Mouse (Mus musculus) brain, adult 2 months (tissue): Measurements from ENCODE around the gene Tmem251.

ENCODE experiments used
- DNase-seq: peaks from one replicate; pipeline ENCODE4 v3.0.0; 2011; ENCODE audit warnings: low read depth, low spot score

Gene Tmem251

GRCm38 (mm10) chr12:102757055-102757688 is 13.6 kb downstream of the Tmem251 start:
- DNase-seq, result no peak

GRCm38 (mm10) chr12:102757689-102758402 is 14.3 kb downstream of the Tmem251 start, which contains the start of the genes Gm28051, Gon7 and Ubr7:
TSS of gene Gm28051 (minus strand) at chr12:102757765.
TSS of gene Gon7 (minus strand) at chr12:102757803.
TSS of gene Ubr7 (plus strand) at chr12:102757967.
- peak; percentile 99 for DNase-seq

GRCm38 (mm10) chr12:102758403-102758756 is 14.8 kb downstream of the Tmem251 start, which contains the start of gene Gm20604:
TSS of gene Gm20604 (minus strand) at chr12:102758672.
- no peak for DNase-seq

- no peak for DNase-seq
Observed at GRCm38 (mm10) chr12:102758936-102759335, 15.4 kb downstream of the Tmem251 start.

GRCm38 (mm10) chr12:102761668-102762067 is 18.1 kb downstream of the Tmem251 start:
- DNase-seq, result no peak

- DNase-seq, result no peak
Observed at GRCm38 (mm10) chr12:102763696-102764095, 20.1 kb downstream of the Tmem251 start.

GRCm38 (mm10) chr12:102769000-102769399 is 25.4 kb downstream of the Tmem251 start:
- DNase-seq, result no peak

GRCm38 (mm10) chr12:102771601-102772000 is 28.0 kb downstream of the Tmem251 start:
- DNase-seq, result no peak

- DNase-seq, result no peak
Observed at GRCm38 (mm10) chr12:102772676-102773075, 29.1 kb downstream of the Tmem251 start.

GRCm38 (mm10) chr12:102776035-102776434 is 32.5 kb downstream of the Tmem251 start:
- no peak for DNase-seq

- peak; percentile 51 for DNase-seq
Observed at GRCm38 (mm10) chr12:102778151-102778550, 34.6 kb downstream of the Tmem251 start.

- DNase-seq, result peak; percentile 39
Observed at GRCm38 (mm10) chr12:102779452-102779851, 35.9 kb downstream of the Tmem251 start.

- DNase-seq, result peak; percentile 33
Observed at GRCm38 (mm10) chr12:102782841-102783240, 39.3 kb downstream of the Tmem251 start.

- DNase-seq, result no peak
Observed at GRCm38 (mm10) chr12:102784899-102785592, 41.5 kb downstream of the Tmem251 start.

- DNase-seq, result peak; percentile 56
Observed at GRCm38 (mm10) chr12:102785593-102785985, 42.0 kb downstream of the Tmem251 start.

GRCm38 (mm10) chr12:102787927-102788326 is 44.4 kb downstream of the Tmem251 start:
- DNase-seq, result no peak
